Comparison of ENCODE assay signal across 35 mouse cellular contexts in genomic region chr1:161159214-161159613, GRCm38 (mm10). TPM values are rescaled to one million over a fixed set of nuclear protein-coding genes. Genes with fewer than 3 reads are reported as not detected.
"Had no signal": no experiment of that assay in that cellular context is flagged by ENCODE, and none has a peak within 500 bp of the region (broad histone marks: within the 10 kb centered on the region; RNA-seq: fewer than 3 reads in every experiment).

Tex50 (minus strand) TSS chr1:161159314.

- H3K9me3 ChIP-seq: heart, embryonic 10.5 days; heart, embryonic 12.5 days; hindbrain, embryonic 10.5 days; intestine, embryonic 15.5 days; limb, embryonic 10.5 days; limb, embryonic 12.5 days; liver, embryonic 13.5 days had no signal

- H3K4me1 ChIP-seq: heart, embryonic 12.5 days; hindbrain, embryonic 10.5 days; hindbrain, embryonic 12.5 days; intestine, embryonic 15.5 days; limb, embryonic 10.5 days; limb, embryonic 12.5 days had no signal

- H3K36me3 ChIP-seq: heart, embryonic 10.5 days; heart, embryonic 12.5 days; hindbrain, embryonic 10.5 days; hindbrain, embryonic 12.5 days; intestine, embryonic 15.5 days; limb, embryonic 10.5 days; limb, embryonic 12.5 days; liver, embryonic 13.5 days had no signal

- H3K27ac ChIP-seq: heart, embryonic 10.5 days; hindbrain, embryonic 10.5 days; hindbrain, embryonic 12.5 days; hindbrain, embryonic 14.5 days; intestine, embryonic 15.5 days; layer of hippocampus, adult 2 months; left cerebral cortex, adult 2 months; limb, embryonic 10.5 days; limb, embryonic 12.5 days; liver, embryonic 13.5 days had no signal

- H3K9ac ChIP-seq: heart, embryonic 12.5 days; hindbrain, embryonic 12.5 days; hindbrain, embryonic 14.5 days; intestine, embryonic 15.5 days; limb, embryonic 12.5 days; liver, embryonic 13.5 days had no signal

- H3K27me3 ChIP-seq: heart, embryonic 12.5 days; hindbrain, embryonic 12.5 days; intestine, embryonic 15.5 days; limb, embryonic 12.5 days; liver, embryonic 13.5 days had no signal

- DNase-seq: gastrocnemius, postnatal 10 days; gastrocnemius, postnatal 25 days; heart, postnatal 10 days; heart, postnatal 4 days; kidney, adult 18-20 months; kidney, adult 8-10 months; kidney, postnatal 10 days; kidney, postnatal 25 days; kidney, postnatal 4 days; liver; liver, embryonic 13.5 days had no signal

- H3K4me3 ChIP-seq: heart, embryonic 10.5 days; heart, embryonic 12.5 days; hindbrain, embryonic 10.5 days; hindbrain, embryonic 12.5 days; intestine, embryonic 15.5 days; layer of hippocampus, adult 2 months; left cerebral cortex, adult 2 months; limb, embryonic 10.5 days; limb, embryonic 12.5 days; liver, embryonic 13.5 days had no signal

RNA-seq across cellular contexts. Expression of gene Tex50, which starts in this region (rescaled TPM):
- total RNA-seq: gastrocnemius, adult 18-20 months; gastrocnemius, postnatal 10 days; gastrocnemius, postnatal 25 days; gastrocnemius, postnatal 4 days; granulocyte monocyte progenitor cell, adult 5-6 weeks; heart, adult 8-10 months; heart, postnatal 10 days; heart, postnatal 25 days; heart, postnatal 4 days; layer of hippocampus, adult 2 months; layer of hippocampus, postnatal 10 days; layer of hippocampus, postnatal 25 days; left cerebral cortex, adult 2 months; left cerebral cortex, postnatal 14 days; left cerebral cortex, postnatal 36 days had no signal
- polyA plus RNA-seq: frontal cortex, adult 2 months; heart, embryonic 12.5 days; hindbrain, embryonic 12.5 days; inflammation-experienced regulatory T-cells, adult 6 months; intestine, embryonic 15.5 days; intestine, postnatal 0 days; limb, embryonic 14.5 days; liver, embryonic 11.5 days; liver, embryonic 13.5 days had no signal
